Mouse (Mus musculus) ES-E14 (cell line): Measurements from ENCODE around the gene Lrmp.

ENCODE experiments used
- HCFC1 ChIP-seq: IDR thresholded peaks from 2 replicates; pipeline ENCODE4 v1.6.1; 2012; ENCODE audit warnings: low read length, inconsistent platforms, borderline replicate concordance; ENCODE audit not compliant: insufficient read depth
- MAFK ChIP-seq: IDR thresholded peaks from 2 replicates; pipeline ENCODE4 v1.6.1; 2014; ENCODE audit warnings: mild to moderate bottlenecking, low read depth, low read length, inconsistent platforms; ENCODE audit not compliant: insufficient read depth

DNA sequence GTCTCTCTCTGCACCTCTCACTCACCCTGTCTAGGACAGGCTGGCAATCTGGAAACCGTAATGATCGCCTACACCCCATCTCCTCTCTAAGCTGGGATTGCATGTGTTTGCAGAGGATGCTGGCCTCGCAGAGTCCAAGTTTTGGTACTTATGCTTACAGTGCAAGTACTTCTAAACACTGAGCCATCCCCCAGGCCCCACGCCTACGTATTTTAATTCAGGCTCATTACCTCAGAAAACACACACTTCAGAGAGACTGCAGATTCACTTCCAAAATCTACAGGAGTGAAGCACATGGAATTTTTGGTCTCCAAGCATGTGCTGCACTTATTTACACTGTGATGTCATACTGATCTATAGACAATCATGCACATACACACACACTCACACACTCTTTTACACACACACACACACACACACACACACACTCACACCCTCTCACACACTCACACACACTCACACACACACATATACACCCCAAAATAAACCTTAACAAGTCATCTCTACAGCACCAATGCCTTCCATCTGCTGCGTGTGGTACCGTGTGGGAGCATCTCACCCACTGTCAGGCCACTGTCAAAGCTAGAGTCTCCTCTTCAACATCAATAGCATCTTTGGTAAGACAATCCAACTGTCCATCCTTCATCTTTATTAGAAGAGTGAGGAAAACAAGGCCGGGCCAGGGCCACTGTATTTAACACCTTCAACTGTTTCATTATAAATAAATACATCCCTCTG lies 82.7 kb downstream of the Lrmp start:
- no peak for TF ChIP-seq HCFC1
- no peak for TF ChIP-seq MAFK
